Mouse (Mus musculus) liver, embryonic 16.5 days (tissue): ENCODE results near the gene Epha4. TPM values are rescaled to one million over a fixed set of nuclear protein-coding genes. Genes with fewer than 3 reads are reported as not detected.

ENCODE experiments used
- ATAC-seq: fragments of 200-750 bp; cut with Nextera tagmentation; 2 replicates; pipeline ENCODE4 v1.8.0; 2017; ENCODE audit warnings: low read depth, mild to moderate bottlenecking, moderate number of reproducible peaks, moderate library complexity
- H3K27ac ChIP-seq: fragments of 300-500 bp; sonication (generic); 2 replicates; pipeline ENCODE4 v1.5.1; 2014; ENCODE audit warnings: mild to moderate bottlenecking, low read length
- H3K27me3 ChIP-seq: fragments of 300-500 bp; sonication (generic); 2 replicates; pipeline ENCODE4 v1.6.1; 2014; ENCODE audit warnings: low read depth, low read length, mixed read lengths; ENCODE audit not compliant: control insufficient read depth, insufficient read depth
- H3K36me3 ChIP-seq: fragments of 300-500 bp; sonication (generic); 2 replicates; pipeline ENCODE4 v1.6.1; 2014; ENCODE audit warnings: mild to moderate bottlenecking; ENCODE audit not compliant: control insufficient read depth, insufficient read depth
- H3K4me1 ChIP-seq: fragments of 300-500 bp; sonication (generic); 2 replicates; pipeline ENCODE4 v1.6.1; 2014; ENCODE audit warnings: low read depth, low read length, mixed read lengths; ENCODE audit not compliant: control insufficient read depth
- H3K4me2 ChIP-seq: fragments of 300-500 bp; sonication (generic); 2 replicates; pipeline ENCODE4 v1.6.1; 2014; ENCODE audit warnings: low read depth, low read length, mixed read lengths
- H3K4me3 ChIP-seq: fragments of 300-500 bp; sonication (generic); 2 replicates; pipeline ENCODE4 v1.5.1; 2014; ENCODE audit warnings: low read depth, mild to moderate bottlenecking, low read length
- H3K9ac ChIP-seq: fragments of 300-500 bp; sonication (generic); 2 replicates; pipeline ENCODE4 v1.6.1; 2014; ENCODE audit warnings: low read depth, low read length
- H3K9me3 ChIP-seq: fragments of 300-500 bp; sonication (generic); replicated peaks from 2 replicates; pipeline ENCODE4 v1.6.1; 2016; ENCODE audit warnings: low read length; ENCODE audit not compliant: control insufficient read depth
- WGBS: fragments of 180-500 bp; shearing (Covaris S2); extraction: QIAGEN DNeasy Blood & Tissue Kit; methylation state at CpG from one replicate; pipeline ENCODE4 v1.1.7; 2014; ENCODE audit not compliant: insufficient replicate concordance; 5-methylcytosine and 5-hydroxymethylcytosine counted together
- microRNA-seq: library from miRNA; unstranded; fragments of <30 nt; microRNA quantifications from one replicate; pipeline ENCODE4, GENCODE M21; 2016
- polyA plus RNA-seq: library from polyadenylated mRNA; unstranded; fragments of >200 nt; fragmentation: Nextera tagmentation; extraction: Ambion mirVana; gene quantifications from 2 replicates; pipeline ENCODE4 v1.2.1, GENCODE M21; 2015

The Epha4 gene
- polyA plus RNA-seq, 1 experiment from 2014 or later, result 0.30 TPM

DNA sequence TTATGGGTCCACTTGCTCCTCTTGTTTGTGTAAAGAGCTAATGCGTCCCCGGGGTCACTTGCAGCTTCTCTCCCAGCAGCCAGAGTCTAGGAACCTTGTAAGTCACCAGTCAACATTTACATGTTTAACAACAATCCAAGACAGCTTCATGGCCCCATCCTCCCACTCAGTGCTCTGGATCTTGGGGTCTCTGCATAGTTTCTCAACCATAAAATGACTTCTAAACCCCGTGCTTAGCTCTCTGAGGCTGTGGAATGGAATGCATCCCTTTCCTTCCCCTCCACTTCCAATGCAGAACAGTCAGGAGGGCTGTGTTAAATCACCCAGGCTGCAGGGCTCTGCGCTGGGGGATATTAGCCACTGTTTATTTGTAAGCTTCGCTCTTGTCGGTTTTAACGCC, 178.0 kb downstream of the Epha4 start:
- H3K4me2 ChIP-seq, result no peak overlapping the region
- no peak overlapping the region for H3K27ac ChIP-seq
- no peaks in the 10 kb centered on the region for H3K27me3 ChIP-seq
- H3K4me1 ChIP-seq, result no peaks in the 10 kb centered on the region
- no peak for ATAC-seq
- no peaks in the 10 kb centered on the region for H3K9me3 ChIP-seq
- no peak overlapping the region for H3K9ac ChIP-seq
- WGBS, result 54% methylated on average over 7 of the region's 7 CpGs
- H3K4me3 ChIP-seq, result no peak overlapping the region
- H3K36me3 ChIP-seq, result no peaks in the 10 kb centered on the region

DNA sequence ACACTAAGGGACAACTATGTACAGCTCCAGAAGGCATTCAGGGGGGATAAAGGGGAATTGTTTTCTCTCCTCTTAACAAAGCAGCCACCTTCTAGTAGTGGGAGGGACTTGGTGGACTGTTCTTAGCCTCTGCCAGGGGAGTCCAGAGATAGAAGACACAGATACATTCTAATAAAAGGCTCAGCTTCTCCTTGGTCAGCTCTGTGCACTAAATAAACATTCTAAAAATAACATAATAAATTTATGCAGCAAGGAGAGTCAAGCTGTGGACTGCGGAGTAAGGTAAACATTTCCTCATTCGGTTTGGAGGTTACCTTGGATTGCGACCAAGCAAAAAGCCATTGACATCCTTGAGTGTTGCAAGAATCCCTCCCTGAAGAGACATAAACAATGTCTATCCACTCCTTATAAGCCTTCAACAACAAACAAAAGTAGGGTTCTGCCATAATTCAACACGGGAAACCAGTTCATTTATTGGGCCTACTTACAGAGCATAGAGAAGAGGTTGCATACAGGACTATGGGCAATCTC, 196.2 kb downstream of the Epha4 start:
- Histone ChIP-seq H3K9me3 (no peaks in the 10 kb centered on the region), H3K4me1 (no peaks in the 10 kb centered on the region), H3K4me3 (no peak overlapping the region), H3K36me3 (no peaks in the 10 kb centered on the region), H3K9ac (no peak overlapping the region), H3K4me2 (no peak overlapping the region), H3K27ac (no peak overlapping the region), H3K27me3 (no peaks in the 10 kb centered on the region)
- ATAC-seq, result no peak
- 71% methylated on average over 4 of the region's 4 CpGs for WGBS

Small RNA genes lying within 50 kb of the gene (microRNA-seq; reads per million reads assigned to microRNA genes)
- not detected for gene Mir6352
